Mouse (Mus musculus) erythroblast, embryonic 14.5 days (primary cell): ENCODE results near the gene Fastkd1.

ENCODE experiments used
- GATA1 ChIP-seq: IDR thresholded peaks from 2 replicates; pipeline ENCODE4 v1.6.1; 2012; ENCODE audit warnings: low read length, inconsistent platforms, mixed read lengths
- TAL1 ChIP-seq: IDR thresholded peaks from 3 replicates; pipeline ENCODE4 v1.6.1; 2012; ENCODE audit warnings: low read length, inconsistent platforms, mixed read lengths

DNA sequence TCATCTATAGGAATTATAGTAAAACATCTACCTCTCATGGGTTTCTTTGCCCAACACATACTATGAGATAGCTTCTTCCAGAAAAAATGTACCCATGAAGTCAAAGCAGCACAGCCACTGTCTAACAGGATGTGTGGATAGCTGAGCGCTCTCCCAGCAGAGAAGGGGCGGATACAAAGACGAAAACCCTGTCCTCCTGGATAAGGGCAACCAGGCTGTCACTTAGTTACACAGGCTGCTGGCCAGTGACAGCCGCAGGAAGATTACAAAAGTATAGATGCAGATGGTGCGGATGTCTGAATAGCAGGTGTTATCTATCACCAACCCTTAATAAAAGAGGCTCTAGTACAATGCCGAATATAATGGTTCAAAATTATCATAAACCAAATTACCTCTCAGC lies 22.5 kb downstream of the Fastkd1 start:
- no peak for TF ChIP-seq GATA1
- no peak for TF ChIP-seq TAL1
